9 mouse cellular contexts compared by ENCODE assay signal in genomic region chr14:118322003-118322821, GRCm38 (mm10). TPM values are rescaled to one million over a fixed set of nuclear protein-coding genes. Genes with fewer than 3 reads are reported as not detected.
DNase-seq lines count a peak whose midpoint lies in the region; ATAC-seq lines count a peak whose summit lies in the region.
"Had no signal": no experiment of that assay in that cellular context is flagged by ENCODE, and none has a peak within 500 bp of the region (broad histone marks: within the 10 kb centered on the region; RNA-seq: fewer than 3 reads in every experiment).

No protein-coding gene starts in this region.

- H3K4me2 ChIP-seq in hindbrain, embryonic 13.5 days, result peak overlapping the region; percentile 54
- peak overlapping the region; percentile 39 for H3K4me2 ChIP-seq in midbrain, embryonic 11.5 days

- H3K4me3 ChIP-seq in hindbrain, embryonic 13.5 days, result peak overlapping the region; percentile 29
- H3K4me3 ChIP-seq in midbrain, embryonic 11.5 days (ENCODE audit: low read depth, low read length), result peak overlapping the region; percentile 10

- peak; percentile 44 for ATAC-seq in hindbrain, embryonic 13.5 days (ENCODE audit: low FRiP score)
- ATAC-seq in midbrain, embryonic 11.5 days (ENCODE audit: low FRiP score), result peak; percentile 84
- ATAC-seq in cerebellum, adult (ENCODE audit: insufficient number of reproducible peaks, low FRiP score, low TSS enrichment), result no peak

- peaks cover 73% of the 10 kb centered on the region for H3K27me3 ChIP-seq in hindbrain, embryonic 13.5 days
- peaks cover 15% of the 10 kb centered on the region; the same call in 1 of the 2 replicates for H3K27me3 ChIP-seq in midbrain, embryonic 11.5 days (ENCODE audit: control insufficient read depth, insufficient read depth, low read length)

- 11% methylated on average over 26 of the region's 26 CpGs for WGBS in hindbrain, embryonic 13.5 days
- 4% methylated on average over 26 of the region's 26 CpGs for WGBS in midbrain, embryonic 11.5 days

- H3K36me3 ChIP-seq in hindbrain, embryonic 13.5 days, result no peaks in the 10 kb centered on the region
- no peaks in the 10 kb centered on the region for H3K36me3 ChIP-seq in midbrain, embryonic 11.5 days (ENCODE audit: control insufficient read depth, insufficient read depth, low read length)

- H3K4me1 ChIP-seq in hindbrain, embryonic 13.5 days (replicated peaks), result peaks cover 22% of the 10 kb centered on the region
- H3K4me1 ChIP-seq in midbrain, embryonic 11.5 days (ENCODE audit: control insufficient read depth, insufficient read depth, low read length), result peaks cover 17% of the 10 kb centered on the region

- H3K9ac ChIP-seq in hindbrain, embryonic 13.5 days, result peak overlapping the region; percentile 52
- peak overlapping the region; percentile 50 for H3K9ac ChIP-seq in midbrain, embryonic 11.5 days (ENCODE audit: low read length)

- DNase-seq in right cerebral cortex, postnatal 4 days, result peak; percentile 11
- DNase-seq in right cerebral cortex, postnatal 10 days (ENCODE audit: low spot score in 2 of 2), result no peak
- peak; percentile 94 for DNase-seq in midbrain, embryonic 11.5 days (ENCODE audit: low spot score, missing footprints)
- no peak for DNase-seq in cerebellum, adult 9-11 months
- no peak for DNase-seq in layer of hippocampus, postnatal 25 days (ENCODE audit: extremely low spot score in 1 of 2, low spot score in 1 of 2)

- no peak overlapping the region for H3K27ac ChIP-seq in hindbrain, embryonic 13.5 days
- peak overlapping the region; percentile 38; the same call in 1 of the 2 replicates for H3K27ac ChIP-seq in midbrain, embryonic 11.5 days (ENCODE audit: low read depth, low read length)

- no peaks in the 10 kb centered on the region for H3K9me3 ChIP-seq in hindbrain, embryonic 13.5 days
- H3K9me3 ChIP-seq in midbrain, embryonic 11.5 days (ENCODE audit: control insufficient read depth, low read length), result no peaks in the 10 kb centered on the region

RNA-seq across cellular contexts. Expression of gene Gm9376, which starts 55.5 kb away (rescaled TPM):
- not detected in 2 replicates for polyA plus RNA-seq in hindbrain, embryonic 13.5 days (2015; fragmentation: Nextera tagmentation; extraction: Ambion mirVana)
- polyA plus RNA-seq in midbrain, embryonic 11.5 days (2014; fragmentation: Nextera tagmentation; extraction: Ambion mirVana), result not detected in 2 replicates
- total RNA-seq in layer of hippocampus, postnatal 25 days (2021), result not detected
- total RNA-seq: gastrocnemius, adult 18-20 months; left cerebral cortex, postnatal 14 days had no signal

Comparison
In these comparisons a context has a peak if more than half of its experiments do, and no peak if none do; other contexts are left out.
1. DNase-seq: peak in right cerebral cortex, postnatal 4 days (single experiment) and midbrain, embryonic 11.5 days (single experiment); none in right cerebral cortex, postnatal 10 days (0 of 2), cerebellum, adult 9-11 months (single experiment) and layer of hippocampus, postnatal 25 days (0 of 2).